Mouse (Mus musculus) liver, adult 2 months (tissue): Measurements from ENCODE around the gene Sik1.

Experiments used
- CTCF ChIP-seq: fragments of 200-500 bp; IDR thresholded peaks from 2 replicates; pipeline ENCODE4 v1.5.1; 2011; ENCODE audit warnings: low read depth, low read length, control low read depth
- POLR2A ChIP-seq: fragments of 200-500 bp; IDR thresholded peaks from 2 replicates; pipeline ENCODE4 v1.6.1; 2011; ENCODE audit warnings: low read length, control low read depth; ENCODE audit not compliant: insufficient read depth; ENCODE audit errors: extremely low read depth

DNA sequence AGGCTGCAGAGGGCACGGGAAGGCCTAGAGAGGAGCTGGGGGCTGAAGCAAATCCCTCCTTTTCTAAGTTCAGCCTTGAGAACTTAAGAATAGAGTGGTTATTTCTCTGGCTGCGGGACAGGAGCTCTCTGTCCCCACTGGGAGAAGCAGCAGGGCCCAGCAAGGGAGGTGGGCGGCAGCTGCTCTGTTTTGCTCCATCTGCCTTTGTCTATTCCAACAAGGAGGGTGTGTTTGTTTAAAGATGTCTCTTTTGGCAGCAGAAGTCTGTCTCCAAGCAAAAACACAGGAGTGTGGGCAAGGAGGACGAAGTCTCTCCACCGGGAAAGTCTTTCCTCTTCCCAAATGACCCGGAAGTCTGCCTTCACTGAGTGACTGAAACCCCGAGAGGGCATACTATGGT lies 18.8 kb downstream of the Sik1 start:
- no peak for TF ChIP-seq POLR2A
- no peak for TF ChIP-seq CTCF
